Mouse (Mus musculus) hindbrain, embryonic 13.5 days (tissue): Measurements from ENCODE around the gene Tnik. TPM values are rescaled to one million over a fixed set of nuclear protein-coding genes. Genes with fewer than 3 reads are reported as not detected.

Experiments used
- ATAC-seq: fragments of 200-750 bp; cut with Nextera tagmentation; 2 replicates; pipeline ENCODE4 v1.8.0; 2017; ENCODE audit warnings: moderate TSS enrichment; ENCODE audit not compliant: low FRiP score
- H3K27ac ChIP-seq: fragments of 300-500 bp; sonication (generic); 2 replicates; pipeline ENCODE4 v1.5.1; 2015; ENCODE audit warnings: inconsistent platforms, mild to moderate bottlenecking, moderate library complexity
- H3K27me3 ChIP-seq: fragments of 300-500 bp; sonication (generic); 2 replicates; pipeline ENCODE4 v1.6.1; 2015; ENCODE audit warnings: mild to moderate bottlenecking, inconsistent platforms
- H3K36me3 ChIP-seq: fragments of 300-500 bp; sonication (generic); 2 replicates; pipeline ENCODE4 v1.6.1; 2015; ENCODE audit warnings: mild to moderate bottlenecking, inconsistent platforms
- H3K4me1 ChIP-seq: fragments of 300-500 bp; sonication (generic); replicated peaks from 2 replicates; pipeline ENCODE4 v1.6.1; 2015; ENCODE audit warnings: inconsistent platforms
- H3K4me2 ChIP-seq: fragments of 300-500 bp; sonication (generic); 2 replicates; pipeline ENCODE4 v1.6.1; 2015; ENCODE audit warnings: inconsistent platforms, mild to moderate bottlenecking, moderate library complexity
- H3K4me3 ChIP-seq: fragments of 300-500 bp; sonication (generic); 2 replicates; pipeline ENCODE4 v1.5.1; 2015; ENCODE audit warnings: mild to moderate bottlenecking, inconsistent platforms
- H3K9ac ChIP-seq: fragments of 300-500 bp; sonication (generic); 2 replicates; pipeline ENCODE4 v1.6.1; 2015; ENCODE audit warnings: mild to moderate bottlenecking, inconsistent platforms
- H3K9me3 ChIP-seq: fragments of 300-500 bp; sonication (generic); 2 replicates; pipeline ENCODE4 v1.6.1; 2016; ENCODE audit warnings: inconsistent platforms
- WGBS: fragments of 180-500 bp; shearing (Covaris S2); methylation state at CpG from one replicate; pipeline ENCODE4 v1.1.7; 2015; 5-methylcytosine and 5-hydroxymethylcytosine counted together
- polyA plus RNA-seq: library from polyadenylated mRNA; unstranded; fragments of >200 nt; fragmentation: Nextera tagmentation; extraction: Ambion mirVana; gene quantifications from 2 replicates; pipeline ENCODE4 v1.2.1, GENCODE M21; 2015

Gene Tnik
- polyA plus RNA-seq, 1 experiment from 2014 or later = 73.6 TPM

DNA sequence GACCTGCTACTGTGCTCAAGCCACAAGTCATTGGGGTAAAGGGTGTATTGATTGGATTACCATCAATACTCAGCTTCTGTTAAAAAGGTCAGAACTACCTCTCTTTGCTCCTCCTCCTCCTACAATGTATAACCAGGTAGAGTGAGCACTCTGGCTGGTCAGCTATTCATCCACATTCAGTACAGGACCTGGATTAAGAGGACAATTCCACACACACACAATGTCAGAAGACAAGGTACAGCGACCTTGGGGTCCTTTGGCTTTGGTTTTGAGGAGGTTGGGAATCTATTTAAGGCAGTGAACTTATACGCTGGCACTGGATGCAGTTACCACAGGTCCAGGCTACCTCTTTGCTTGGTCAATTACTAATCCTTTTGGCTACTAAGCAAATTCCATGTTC lies 434.8 kb downstream of the Tnik start, which contains the start of gene Slc2a2:
Slc2a2 (plus strand) TSS at position 107 of the 400 bp plus-strand sequence.
- no peak within 1 kb of the TSS for H3K9ac ChIP-seq
- no peaks in the 10 kb centered on the region for H3K4me1 ChIP-seq
- 90% methylated on average over 2 of the region's 2 CpGs for WGBS
- no peak for ATAC-seq
- H3K27me3 ChIP-seq = no peaks in the 10 kb centered on the region
- no peak within 1 kb of the TSS for H3K4me2 ChIP-seq
- H3K4me3 ChIP-seq = no peak within 1 kb of the TSS
- no peak within 1 kb of the TSS for H3K27ac ChIP-seq
- H3K9me3 ChIP-seq = no peaks in the 10 kb centered on the region
- H3K36me3 ChIP-seq = no peaks in the 10 kb centered on the region

- Histone ChIP-seq H3K4me3 (no peak overlapping the region), H3K27me3 (no peaks in the 10 kb centered on the region), H3K27ac (no peak overlapping the region), H3K9ac (no peak overlapping the region), H3K4me1 (no peaks in the 10 kb centered on the region), H3K36me3 (no peaks in the 10 kb centered on the region), H3K9me3 (no peaks in the 10 kb centered on the region), H3K4me2 (no peak overlapping the region)
- 75% methylated on average over 4 of the region's 4 CpGs for WGBS
- ATAC-seq = no peak
These were observed 436.6 kb downstream of the Tnik start for GRCm38 (mm10) chr3:28699601-28700000.

GRCm38 (mm10) chr3:28705522-28706137 lies 442.6 kb downstream of the Tnik start:
- Histone ChIP-seq H3K4me2 (no peak overlapping the region), H3K4me3 (no peak overlapping the region), H3K36me3 (no peaks in the 10 kb centered on the region), H3K27ac (no peak overlapping the region), H3K9me3 (no peaks in the 10 kb centered on the region), H3K27me3 (no peaks in the 10 kb centered on the region), H3K4me1 (no peaks in the 10 kb centered on the region), H3K9ac (no peak overlapping the region)
- no peak for ATAC-seq
- 74% methylated on average over 10 of the region's 10 CpGs for WGBS

DNA sequence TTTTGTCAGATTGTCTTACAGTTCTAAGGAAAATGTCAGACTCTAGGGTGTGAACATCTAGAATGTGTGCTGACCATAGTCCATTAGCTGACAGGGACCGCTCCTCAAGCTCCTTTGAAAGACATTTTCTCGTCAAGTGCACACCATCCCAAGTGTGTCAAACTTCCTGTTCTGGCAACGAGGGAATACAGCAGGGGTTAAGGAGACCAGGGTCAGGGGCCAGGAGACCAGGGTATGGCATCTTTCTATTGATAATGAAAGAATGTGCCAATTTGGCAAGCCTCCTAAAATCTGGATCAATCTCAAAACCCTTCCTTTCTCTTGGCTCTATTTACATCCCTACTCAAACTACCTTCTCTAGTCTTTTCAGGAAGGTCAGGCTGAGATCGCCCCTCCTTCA lies 443.7 kb downstream of the Tnik start:
- Histone ChIP-seq H3K4me3 (no peak overlapping the region), H3K27me3 (no peaks in the 10 kb centered on the region), H3K9me3 (no peaks in the 10 kb centered on the region), H3K4me2 (no peak overlapping the region), H3K9ac (no peak overlapping the region), H3K36me3 (no peaks in the 10 kb centered on the region), H3K4me1 (no peaks in the 10 kb centered on the region), H3K27ac (no peak overlapping the region)
- WGBS = 84% methylated on average over 4 of the region's 4 CpGs
- ATAC-seq = no peak

DNA sequence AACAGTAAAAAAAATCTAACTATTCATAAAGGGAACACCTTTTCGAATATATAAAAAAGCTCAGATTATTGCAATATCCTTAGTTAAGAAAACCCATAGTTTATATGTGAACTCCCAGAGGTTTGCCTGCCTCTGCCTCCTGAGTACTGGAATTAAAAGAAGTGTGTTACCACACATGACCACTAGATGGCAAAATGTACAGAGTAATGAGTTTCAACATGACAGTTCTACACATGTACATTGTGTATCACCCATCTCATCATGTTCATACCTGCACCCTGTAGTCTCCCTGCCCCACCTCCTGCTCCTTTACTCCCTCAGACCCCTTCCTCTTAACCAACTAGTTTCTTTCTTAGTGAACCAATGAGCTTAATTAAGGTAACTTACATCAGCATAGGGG lies 446.7 kb downstream of the Tnik start:
- WGBS = 71% methylated on average over 1 of the region's 1 CpGs
- no peaks in the 10 kb centered on the region for H3K4me1 ChIP-seq
- H3K4me3 ChIP-seq = no peak overlapping the region
- H3K36me3 ChIP-seq = no peaks in the 10 kb centered on the region
- H3K9me3 ChIP-seq = no peaks in the 10 kb centered on the region
- ATAC-seq = no peak
- H3K9ac ChIP-seq = no peak overlapping the region
- no peak overlapping the region for H3K27ac ChIP-seq
- no peak overlapping the region for H3K4me2 ChIP-seq
- no peaks in the 10 kb centered on the region for H3K27me3 ChIP-seq

GRCm38 (mm10) chr3:28713913-28714698 lies 451.1 kb downstream of the Tnik start:
- Histone ChIP-seq H3K4me2 (no peak overlapping the region), H3K27ac (no peak overlapping the region), H3K9me3 (no peaks in the 10 kb centered on the region), H3K36me3 (no peaks in the 10 kb centered on the region), H3K9ac (no peak overlapping the region), H3K27me3 (no peaks in the 10 kb centered on the region), H3K4me3 (no peak overlapping the region), H3K4me1 (no peaks in the 10 kb centered on the region)
- no peak for ATAC-seq
- WGBS = 82% methylated on average over 7 of the region's 7 CpGs

- Histone ChIP-seq H3K9me3 (no peaks in the 10 kb centered on the region), H3K36me3 (no peaks in the 10 kb centered on the region), H3K9ac (no peak overlapping the region), H3K4me3 (no peak overlapping the region), H3K4me1 (no peaks in the 10 kb centered on the region), H3K4me2 (no peak overlapping the region), H3K27ac (no peak overlapping the region), H3K27me3 (no peaks in the 10 kb centered on the region)
- no peak for ATAC-seq
- 92% methylated on average over 2 of the region's 2 CpGs for WGBS
These were observed 455.5 kb downstream of the Tnik start for GRCm38 (mm10) chr3:28718521-28718920.

DNA sequence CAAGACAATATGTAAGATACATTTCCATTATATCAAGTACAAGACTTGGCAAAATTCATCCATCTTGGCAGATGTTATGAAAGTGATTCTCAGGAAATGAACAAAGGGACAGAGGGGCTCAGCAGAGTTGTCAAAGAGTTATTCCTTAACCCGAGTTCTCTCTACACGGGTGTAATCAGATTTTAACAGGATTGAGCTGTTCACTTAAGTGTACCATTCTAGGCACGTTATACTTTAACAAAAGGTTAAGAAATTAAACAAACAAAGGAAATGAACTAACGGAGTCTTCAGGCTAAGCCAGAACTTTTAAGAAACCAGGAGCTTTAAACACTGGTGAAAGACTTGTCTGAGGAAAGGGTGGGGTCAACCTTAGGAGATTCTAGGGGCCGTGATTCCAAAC lies 458.2 kb downstream of the Tnik start:
- no peak for ATAC-seq
- WGBS = 77% methylated on average over 5 of the region's 5 CpGs
- no peaks in the 10 kb centered on the region for H3K36me3 ChIP-seq

DNA sequence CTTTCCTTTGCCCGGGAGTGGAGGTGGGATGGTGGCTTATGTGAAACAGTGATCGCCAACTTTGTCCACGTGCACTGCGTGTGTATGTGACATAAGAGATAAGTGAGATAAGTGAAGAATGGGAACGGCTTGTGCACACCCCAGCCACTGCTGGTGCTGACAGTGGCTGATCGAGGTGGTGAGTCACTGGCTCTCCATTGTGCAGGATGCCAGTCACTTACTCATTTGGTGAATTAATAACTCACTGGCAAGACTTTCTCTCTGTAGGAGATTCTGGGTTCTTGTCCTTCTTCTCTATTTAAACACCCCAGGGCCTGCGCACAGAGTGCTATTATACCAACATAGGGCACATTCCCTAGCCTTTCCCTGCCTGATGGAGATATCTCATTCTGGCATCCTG lies 458.8 kb downstream of the Tnik start:
- WGBS = 76% methylated on average over 7 of the region's 7 CpGs
- no peaks in the 10 kb centered on the region for H3K27me3 ChIP-seq
- no peak overlapping the region for H3K4me3 ChIP-seq
- H3K36me3 ChIP-seq = no peaks in the 10 kb centered on the region
- no peak overlapping the region for H3K4me2 ChIP-seq
- no peak overlapping the region for H3K9ac ChIP-seq
- no peaks in the 10 kb centered on the region for H3K4me1 ChIP-seq
- ATAC-seq = no peak
- H3K9me3 ChIP-seq = no peaks in the 10 kb centered on the region
- no peak overlapping the region for H3K27ac ChIP-seq

More for the DNA sequence above, 458.2 kb downstream of the Tnik start:
- no peaks in the 10 kb centered on the region for H3K4me1 ChIP-seq
- no peaks in the 10 kb centered on the region for H3K27me3 ChIP-seq
- H3K4me3 ChIP-seq = no peak overlapping the region
- H3K4me2 ChIP-seq = no peak overlapping the region
- no peak overlapping the region for H3K27ac ChIP-seq
- no peaks in the 10 kb centered on the region for H3K9me3 ChIP-seq
- no peak overlapping the region for H3K9ac ChIP-seq

GRCm38 (mm10) chr3:28722531-28722930 lies 459.5 kb downstream of the Tnik start:
- no peak overlapping the region for H3K4me2 ChIP-seq
- H3K9ac ChIP-seq = no peak overlapping the region
- no peak overlapping the region for H3K27ac ChIP-seq
- H3K36me3 ChIP-seq = no peaks in the 10 kb centered on the region
- ATAC-seq = no peak
- no peaks in the 10 kb centered on the region for H3K9me3 ChIP-seq
- no peak overlapping the region for H3K4me3 ChIP-seq
- no peaks in the 10 kb centered on the region for H3K4me1 ChIP-seq
- no peaks in the 10 kb centered on the region for H3K27me3 ChIP-seq

DNA sequence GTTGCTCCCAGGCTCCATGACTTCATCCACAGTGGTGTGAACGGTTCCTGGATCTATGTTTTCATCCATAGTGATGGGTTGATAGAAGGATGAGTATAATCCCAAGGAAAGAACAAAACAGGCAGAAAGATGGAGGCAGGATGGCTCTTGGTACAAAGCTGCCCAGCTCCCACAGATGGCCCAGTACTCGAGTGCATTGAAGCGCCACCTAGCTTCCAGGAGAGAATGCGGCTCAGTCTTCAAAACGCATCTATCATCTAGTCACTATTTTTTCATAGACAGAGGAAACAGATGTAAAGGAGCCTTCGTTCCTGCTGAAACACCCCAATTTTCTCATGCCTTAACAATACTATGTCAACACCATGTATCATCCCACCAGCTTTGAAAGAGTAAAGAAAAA lies 460.5 kb downstream of the Tnik start:
- no peak overlapping the region for H3K4me3 ChIP-seq
- H3K27me3 ChIP-seq = no peaks in the 10 kb centered on the region
- no peak overlapping the region for H3K4me2 ChIP-seq
- no peaks in the 10 kb centered on the region for H3K36me3 ChIP-seq
- H3K4me1 ChIP-seq = no peaks in the 10 kb centered on the region
- no peak for ATAC-seq
- WGBS = 72% methylated on average over 6 of the region's 6 CpGs
- no peak overlapping the region for H3K27ac ChIP-seq
- no peak overlapping the region for H3K9ac ChIP-seq
- no peaks in the 10 kb centered on the region for H3K9me3 ChIP-seq

- Histone ChIP-seq H3K27me3 (no peaks in the 10 kb centered on the region), H3K4me2 (no peak overlapping the region), H3K36me3 (no peaks in the 10 kb centered on the region), H3K9ac (no peak overlapping the region), H3K27ac (no peak overlapping the region), H3K4me3 (no peak overlapping the region), H3K4me1 (no peaks in the 10 kb centered on the region), H3K9me3 (no peaks in the 10 kb centered on the region)
- WGBS = 91% methylated on average over 13 of the region's 13 CpGs
- no peak for ATAC-seq
These were observed 462.2 kb downstream of the Tnik start for GRCm38 (mm10) chr3:28725203-28725602.
